Comparison of ENCODE assay signal across 28 mouse cellular contexts in the genomic region with DNA sequence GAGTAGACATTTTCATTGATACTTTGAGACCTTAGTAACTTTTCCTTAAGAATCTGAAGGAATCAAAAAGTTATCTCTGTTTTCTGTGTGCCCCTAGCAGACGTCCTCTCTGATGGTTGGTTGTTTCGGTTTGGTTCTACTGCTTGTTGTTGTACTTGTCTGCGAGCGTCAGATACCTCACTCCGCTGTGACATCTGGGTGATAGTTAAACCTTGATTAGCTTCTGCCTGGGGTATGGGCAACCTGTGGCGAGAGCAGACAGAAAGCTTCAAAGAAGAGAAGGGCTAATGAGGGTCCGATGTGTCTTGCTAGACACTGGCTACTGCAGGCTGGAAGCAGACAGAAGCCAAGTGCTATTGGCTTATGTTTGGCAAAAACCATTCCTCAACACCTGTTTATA.
A peak's percentile ranks its signal among the peaks of the same experiment; 100 is the strongest.
DNase-seq lines count a peak whose midpoint lies in the region; ATAC-seq and TF ChIP-seq lines count a peak whose summit lies in the region.
"Had no signal": no experiment of that assay in that cellular context is flagged by ENCODE, and none has a peak within 500 bp of the region (broad histone marks: within the 10 kb centered on the region; RNA-seq: fewer than 3 reads in every experiment).

No protein-coding gene starts in this region.

- peak; percentile 36 for DNase-seq in CD4-positive helper T cell, adult 2 months (ENCODE audit: low read depth, low spot score)
- DNase-seq in CH12.LX (ENCODE audit: extremely low read depth): no peak
- peak; percentile 70 for DNase-seq in induced T-regulatory cell, adult 2 months (ENCODE audit: low read depth)
- no peak for DNase-seq in cerebellum, adult 9-10 months
- DNase-seq: adrenal gland, postnatal 10 days; adrenal gland, postnatal 36 days; cerebellum, adult 18-20 months; cerebellum, adult 9-11 months; cerebellum, postnatal 25 days; gastrocnemius, postnatal 10 days; gastrocnemius, postnatal 36 days; heart, adult 2 months; heart, postnatal 14 days; heart, postnatal 4 days; kidney, adult 18-20 months had no signal

- H3K9me3 ChIP-seq in CH12.LX (replicated peaks; ENCODE audit: low read length): no peaks in the 10 kb centered on the region
- H3K9me3 ChIP-seq in intestine, postnatal 0 days (ENCODE audit: control insufficient read depth): no peaks in the 10 kb centered on the region
- H3K9me3 ChIP-seq in forebrain, embryonic 12.5 days: no peaks in the 10 kb centered on the region
- H3K9me3 ChIP-seq: embryonic facial prominence, embryonic 10.5 days; embryonic facial prominence, embryonic 13.5 days; forebrain, embryonic 13.5 days; G1E; heart, embryonic 10.5 days; heart, embryonic 13.5 days; intestine, embryonic 15.5 days had no signal

- no peaks in the 10 kb centered on the region for H3K36me3 ChIP-seq in CH12.LX (replicated peaks in 1 of 2; ENCODE audit: control insufficient read depth in 1 of 2, insufficient read depth in 1 of 2, low read length in 1 of 2)
- no peaks in the 10 kb centered on the region for H3K36me3 ChIP-seq in intestine, postnatal 0 days (ENCODE audit: control insufficient read depth, insufficient read depth)
- no peaks in the 10 kb centered on the region for H3K36me3 ChIP-seq in forebrain, embryonic 12.5 days (replicated peaks)
- H3K36me3 ChIP-seq: embryonic facial prominence, embryonic 10.5 days; embryonic facial prominence, embryonic 13.5 days; G1E; heart, embryonic 10.5 days; heart, embryonic 13.5 days; intestine, embryonic 15.5 days had no signal

- no peak for TF ChIP-seq EP300 in CH12.LX (IDR thresholded peaks at IDR 0.05; ENCODE audit: low read length)

- H3K79me2 ChIP-seq in CH12.LX (replicated peaks; ENCODE audit: control insufficient read depth, extremely low read depth, insufficient read depth, poor library complexity, severe bottlenecking): no peaks in the 10 kb centered on the region

- H3K4me1 ChIP-seq in CH12.LX (ENCODE audit: control insufficient read depth in 1 of 2, insufficient read depth in 2 of 2): peaks cover 2 to 44% of the 10 kb centered on the region in 2 experiments
- no peaks in the 10 kb centered on the region for H3K4me1 ChIP-seq in intestine, postnatal 0 days (replicated peaks; ENCODE audit: control insufficient read depth, insufficient read depth, low read length)
- peaks cover 32% of the 10 kb centered on the region for H3K4me1 ChIP-seq in forebrain, embryonic 12.5 days
- H3K4me1 ChIP-seq: embryonic facial prominence, embryonic 13.5 days; intestine, embryonic 15.5 days had no signal

- no peak for TF ChIP-seq POLR2A in CH12.LX (IDR thresholded peaks at IDR 0.05; ENCODE audit: low read depth, low read length)

- peak overlapping the region; percentile 62 for H3K4me2 ChIP-seq in CH12.LX (ENCODE audit: insufficient read depth, low read depth, poor library complexity, severe bottlenecking)
- H3K4me2 ChIP-seq in intestine, postnatal 0 days (replicated peaks; ENCODE audit: low read depth): no peak overlapping the region
- H3K4me2 ChIP-seq in forebrain, embryonic 12.5 days: no peak overlapping the region
- H3K4me2 ChIP-seq: embryonic facial prominence, embryonic 13.5 days; forebrain, embryonic 13.5 days; heart, embryonic 13.5 days; hindbrain, embryonic 14.5 days; intestine, embryonic 15.5 days had no signal

- no peak overlapping the region for H3K4me3 ChIP-seq in CH12.LX (replicated peaks in 1 of 3; ENCODE audit: low read depth in 2 of 3, low read length in 2 of 3, poor library complexity in 1 of 3)
- H3K4me3 ChIP-seq in intestine, postnatal 0 days (ENCODE audit: low read depth, low read length): no peak overlapping the region
- H3K4me3 ChIP-seq in forebrain, embryonic 12.5 days (replicated peaks): no peak overlapping the region
- H3K4me3 ChIP-seq: embryonic facial prominence, embryonic 10.5 days; embryonic facial prominence, embryonic 13.5 days; erythroblast, embryonic 14.5 days; forebrain, embryonic 13.5 days; heart, adult 2 months; heart, embryonic 10.5 days; heart, embryonic 13.5 days; intestine, embryonic 15.5 days had no signal

- H3K27ac ChIP-seq in CH12.LX (ENCODE audit: insufficient read depth, low read depth): no peak overlapping the region
- H3K27ac ChIP-seq in intestine, postnatal 0 days (ENCODE audit: low read depth, low read length): no peak overlapping the region
- H3K27ac ChIP-seq in forebrain, embryonic 12.5 days: no peak overlapping the region
- H3K27ac ChIP-seq: embryonic facial prominence, embryonic 10.5 days; embryonic facial prominence, embryonic 13.5 days; forebrain, embryonic 13.5 days; heart, adult 2 months; heart, embryonic 10.5 days; heart, embryonic 13.5 days; hindbrain, embryonic 14.5 days; hindbrain, postnatal 0 days; intestine, embryonic 15.5 days had no signal

- in situ Hi-C loops in CH12.LX (cut with MboI; ENCODE audit: low pct_ligation_motif_present, low pct_unique_long_range_greater_than_20kb, low sequenced_read_pairs): no loop called here

- peaks cover 8% of the 10 kb centered on the region for H3K27me3 ChIP-seq in CH12.LX (replicated peaks)
- H3K27me3 ChIP-seq in intestine, postnatal 0 days (replicated peaks; ENCODE audit: control insufficient read depth, insufficient read depth, low read length): no peaks in the 10 kb centered on the region
- no peaks in the 10 kb centered on the region for H3K27me3 ChIP-seq in forebrain, embryonic 12.5 days
- H3K27me3 ChIP-seq: embryonic facial prominence, embryonic 13.5 days; forebrain, embryonic 13.5 days; heart, embryonic 13.5 days; intestine, embryonic 15.5 days had no signal

- H3K9ac ChIP-seq in CH12.LX (ENCODE audit: insufficient read depth, low read depth): no peak overlapping the region
- no peak overlapping the region for H3K9ac ChIP-seq in intestine, postnatal 0 days (ENCODE audit: low read depth, low read length)
- H3K9ac ChIP-seq in forebrain, embryonic 12.5 days: no peak overlapping the region
- H3K9ac ChIP-seq: embryonic facial prominence, embryonic 13.5 days; forebrain, embryonic 13.5 days; heart, embryonic 13.5 days; hindbrain, embryonic 14.5 days; intestine, embryonic 15.5 days had no signal

- TF ChIP-seq CTCF in CH12.LX (conservative IDR thresholded peaks at IDR 0.05 in 1 of 2, IDR thresholded peaks at IDR 0.05 in 1 of 2; ENCODE audit: low read depth in 2 of 2, low read length in 2 of 2): no peak
- TF ChIP-seq CTCF in intestine, postnatal 0 days (IDR thresholded peaks at IDR 0.05; ENCODE audit: low read depth): no peak

- dilution Hi-C loops in CH12.LX (cut with MboI; ENCODE audit: extremely low pct_ligation_motif_present, extremely low pct_unique_long_range_greater_than_20kb, low sequenced_read_pairs): no loop called here

- TF ChIP-seq RAD21 in CH12.LX (IDR thresholded peaks at IDR 0.05; ENCODE audit: low read depth, low read length): no peak

- WGBS in intestine, postnatal 0 days: 87% methylated on average over 7 of the region's 7 CpGs
- 78% methylated on average over 7 of the region's 7 CpGs for WGBS in forebrain, embryonic 12.5 days

- no peak for ATAC-seq in intestine, postnatal 0 days
- ATAC-seq in forebrain, embryonic 12.5 days (ENCODE audit: low FRiP score): no peak
- ATAC-seq: forebrain, embryonic 13.5 days; forebrain, embryonic 16.5 days; hindbrain, postnatal 0 days; intestine, embryonic 15.5 days had no signal

TF ChIP-seq in CH12.LX, 34 proteins besides CTCF, POLR2A, EP300 and RAD21:
- no peak for TF ChIP-seq NRF1 (IDR thresholded peaks at IDR 0.05; ENCODE audit: low read depth, low read length)
- TF ChIP-seq ELF1 (IDR thresholded peaks at IDR 0.05; ENCODE audit: low read depth, low read length): no peak
- no peak for TF ChIP-seq ZNF384 (IDR thresholded peaks at IDR 0.05; ENCODE audit: low read depth, low read length)
- TF ChIP-seq MAX (IDR thresholded peaks at IDR 0.05; ENCODE audit: low read length): no peak
- no peak for TF ChIP-seq MAFK (IDR thresholded peaks at IDR 0.05; ENCODE audit: insufficient replicate concordance, low read length)
- TF ChIP-seq ZC3H11A (IDR thresholded peaks at IDR 0.05; ENCODE audit: low read depth, low read length): no peak
- no peak for TF ChIP-seq SMC3 (IDR thresholded peaks at IDR 0.05; ENCODE audit: low read depth, low read length)
TF ChIP-seq in CH12.LX: peak in this region for 0.

Comparison
In these comparisons a context has a peak if more than half of its experiments do, and no peak if none do; other contexts are left out.
1. DNase-seq: peak in CD4-positive helper T cell, adult 2 months (single experiment) and induced T-regulatory cell, adult 2 months (single experiment); none in CH12.LX (single experiment) and cerebellum, adult 9-10 months (single experiment).